Mouse (Mus musculus) CH12.LX (cell line): ENCODE data around the gene Hsh2d. TPM values are rescaled to one million over a fixed set of nuclear protein-coding genes. Genes with fewer than 3 reads are reported as not detected.

ENCODE experiments used
- DNase-seq: peaks from one replicate; pipeline ENCODE4 v3.0.0-alpha.2; 2013; ENCODE audit errors: extremely low read depth
- H3K27ac ChIP-seq: 2 replicates; pipeline ENCODE4 v1.5.1; 2012; ENCODE audit warnings: low read depth, mild to moderate bottlenecking, control low read depth, moderate library complexity; ENCODE audit not compliant: insufficient read depth
- H3K27me3 ChIP-seq: replicated peaks from 2 replicates; pipeline ENCODE3; 2012; ENCODE audit warnings: inconsistent platforms
- H3K36me3 ChIP-seq, 2 experiments: replicated peaks in 1 of 2; 2 replicates each; pipeline versions ENCODE3 to v1.6.1; 2012; ENCODE audit warnings: inconsistent platforms in 1 of 2, low read length in 1 of 2, mild to moderate bottlenecking in 1 of 2, mixed read lengths in 1 of 2, moderate library complexity in 1 of 2; ENCODE audit not compliant: control insufficient read depth in 1 of 2, insufficient read depth in 1 of 2
- H3K4me1 ChIP-seq, 2 experiments: 2 replicates each; pipeline ENCODE4 v1.6.1; 2012; ENCODE audit warnings: inconsistent platforms in 1 of 2, moderate library complexity in 1 of 2; ENCODE audit not compliant: insufficient read depth in 2 of 2, control insufficient read depth in 1 of 2
- H3K4me2 ChIP-seq: 2 replicates; pipeline ENCODE4 v1.6.1; 2012; ENCODE audit warnings: low read depth, mild to moderate bottlenecking, control low read depth; ENCODE audit not compliant: poor library complexity, insufficient read depth, severe bottlenecking
- H3K4me3 ChIP-seq, 3 experiments: fragments of 150-350 bp in 1 of 3; sonication (generic) in 1 of 3; replicated peaks in 1 of 3; 2 replicates each; pipeline versions ENCODE3 to v1.5.1; 2011 to 2012; ENCODE audit warnings: low read depth in 2 of 3, low read length in 2 of 3, mild to moderate bottlenecking in 2 of 3, moderate library complexity in 2 of 3, control low read depth in 1 of 3, improper control_type of control experiment in 1 of 3, inconsistent platforms in 1 of 3, mixed read lengths in 1 of 3; ENCODE audit not compliant: poor library complexity in 1 of 3
- H3K79me2 ChIP-seq: replicated peaks from 2 replicates; pipeline ENCODE4 v1.6.1; 2012; ENCODE audit warnings: mild to moderate bottlenecking, moderate library complexity; ENCODE audit not compliant: control insufficient read depth, poor library complexity, insufficient read depth, severe bottlenecking; ENCODE audit errors: extremely low read depth
- H3K9ac ChIP-seq: 2 replicates; pipeline ENCODE4 v1.6.1; 2012; ENCODE audit warnings: low read depth, mild to moderate bottlenecking, control low read depth, moderate library complexity; ENCODE audit not compliant: insufficient read depth
- H3K9me3 ChIP-seq: replicated peaks from 2 replicates; pipeline ENCODE3; 2012; ENCODE audit warnings: low read length, inconsistent platforms, mixed read lengths
- BHLHE40 ChIP-seq: IDR thresholded peaks from 2 replicates; pipeline ENCODE4 v1.6.1; 2011; ENCODE audit warnings: mild to moderate bottlenecking, low read depth, low read length, improper control_type of control experiment
- CHD1 ChIP-seq: IDR thresholded peaks from 2 replicates; pipeline ENCODE4 v1.6.1; 2012; ENCODE audit warnings: low read depth, low read length, improper control_type of control experiment, inconsistent platforms
- CHD2 ChIP-seq: IDR thresholded peaks from 2 replicates; pipeline ENCODE4 v1.6.1; 2011; ENCODE audit warnings: low read length, improper control_type of control experiment
- ELF1 ChIP-seq: IDR thresholded peaks from 2 replicates; pipeline ENCODE4 v1.6.1; 2014; ENCODE audit warnings: low read depth, mild to moderate bottlenecking, inconsistent platforms, low read length, improper control_type of control experiment
- HCFC1 ChIP-seq: IDR thresholded peaks from 2 replicates; pipeline ENCODE4 v1.6.1; 2012; ENCODE audit warnings: low read depth, mild to moderate bottlenecking, inconsistent platforms, low read length, improper control_type of control experiment
- MAX ChIP-seq: IDR thresholded peaks from 2 replicates; pipeline ENCODE4 v1.6.1; 2011; ENCODE audit warnings: low read length, improper control_type of control experiment
- MAZ ChIP-seq: IDR thresholded peaks from 2 replicates; pipeline ENCODE4 v1.6.1; 2012; ENCODE audit warnings: low read depth, mild to moderate bottlenecking, inconsistent platforms, low read length, improper control_type of control experiment, moderate library complexity
- MXI1 ChIP-seq: IDR thresholded peaks from 2 replicates; pipeline ENCODE4 v1.6.1; 2011; ENCODE audit warnings: mild to moderate bottlenecking, low read depth, low read length, improper control_type of control experiment
- MYC ChIP-seq: IDR thresholded peaks from 2 replicates; pipeline ENCODE4 v1.6.1; 2011; ENCODE audit warnings: low read depth, mild to moderate bottlenecking, improper control_type of control experiment, low read length
- NRF1 ChIP-seq: IDR thresholded peaks from 2 replicates; pipeline ENCODE4 v1.6.1; 2014; ENCODE audit warnings: low read depth, mild to moderate bottlenecking, inconsistent platforms, low read length, improper control_type of control experiment, moderate library complexity
- PAX5 ChIP-seq: IDR thresholded peaks from 2 replicates; pipeline ENCODE4 v1.6.1; 2012; ENCODE audit warnings: low read length, inconsistent platforms, mixed read lengths
- RAD21 ChIP-seq: IDR thresholded peaks from 2 replicates; pipeline ENCODE4 v1.6.1; 2011; ENCODE audit warnings: low read depth, mild to moderate bottlenecking, low read length, improper control_type of control experiment, moderate library complexity
- RCOR1 ChIP-seq: conservative IDR thresholded peaks from 2 replicates; pipeline ENCODE4 v1.6.1; 2012; ENCODE audit warnings: low read depth, mild to moderate bottlenecking, inconsistent platforms, low read length, improper control_type of control experiment
- SMC3 ChIP-seq: IDR thresholded peaks from 2 replicates; pipeline ENCODE4 v1.6.1; 2011; ENCODE audit warnings: low read depth, low read length, improper control_type of control experiment
- TCF12 ChIP-seq: IDR thresholded peaks from 2 replicates; pipeline ENCODE4 v1.6.1; 2014; ENCODE audit warnings: low read depth, mild to moderate bottlenecking, inconsistent platforms, low read length, improper control_type of control experiment
- UBTF ChIP-seq: IDR thresholded peaks from 2 replicates; pipeline ENCODE4 v1.6.1; 2012; ENCODE audit warnings: low read depth, mild to moderate bottlenecking, inconsistent platforms, low read length, improper control_type of control experiment, moderate library complexity
- USF1 ChIP-seq: IDR thresholded peaks from 2 replicates; pipeline ENCODE4 v1.6.1; 2014; ENCODE audit warnings: low read depth, mild to moderate bottlenecking, inconsistent platforms, low read length, improper control_type of control experiment
- ZC3H11A ChIP-seq: IDR thresholded peaks from 2 replicates; pipeline ENCODE4 v1.6.1; 2012; ENCODE audit warnings: low read depth, mild to moderate bottlenecking, inconsistent platforms, low read length, improper control_type of control experiment
- ZKSCAN1 ChIP-seq: IDR thresholded peaks from 2 replicates; pipeline ENCODE4 v1.6.1; 2012; ENCODE audit warnings: low read depth, inconsistent platforms, low read length, improper control_type of control experiment, borderline replicate concordance
- ZMIZ1 ChIP-seq: IDR thresholded peaks from 2 replicates; pipeline ENCODE4 v1.6.1; 2012; ENCODE audit warnings: low read depth, mild to moderate bottlenecking, inconsistent platforms, low read length, improper control_type of control experiment
- dilution Hi-C: fragments of 300-500 bp; cut with MboI; formaldehyde crosslinking; loops from 2 replicates; pipeline ENCODE4 v1.14.3; 2020; ENCODE audit warnings: low sequenced_read_pairs; ENCODE audit not compliant: extremely low pct_unique_long_range_greater_than_20kb, extremely low pct_ligation_motif_present
- in situ Hi-C: fragments of 300-500 bp; cut with MboI; formaldehyde crosslinking; loops from 3 replicates; pipeline ENCODE4 v1.14.3; 2019; ENCODE audit warnings: low sequenced_read_pairs, low pct_ligation_motif_present, low pct_unique_long_range_greater_than_20kb, mixed read lengths
- polyA plus RNA-seq: library from polyadenylated mRNA; unstranded; fragments of >175 nt; gene quantifications from 2 replicates; pipeline ENCODE4 v1.2.1, GENCODE M21; 2012; ENCODE audit warnings: low read depth; ENCODE audit not compliant: insufficient read length
- total RNA-seq, 2 experiments: library from RNA; depleted of rRNA; stranded (reverse); fragments of 300-350 nt in 1 of 2; fragments of >200 nt in 1 of 2; gene quantifications; 2 replicates each; pipeline ENCODE4 v1.2.3; 2012 to 2014

The Hsh2d gene
- total and polyA plus RNA-seq, 3 experiments = 17.9 to 25.1 (median 24.1) TPM

GRCm38 (mm10) chr8:72158096-72158495 is 31.3 kb upstream of the Hsh2d start:
- no peak for DNase-seq
- dilution Hi-C loops = no loop called here
- H3K27ac ChIP-seq = no peak overlapping the region
- TF ChIP-seq USF1 = no peak
- no peak for TF ChIP-seq RAD21
- no peak for TF ChIP-seq SMC3
- TF ChIP-seq NRF1 = no peak
- no peak for TF ChIP-seq MAX
- TF ChIP-seq TCF12 = no peak
- TF ChIP-seq BHLHE40 = no peak
- H3K9me3 ChIP-seq = no peaks in the 10 kb centered on the region
- in situ Hi-C loops = no loop called here
- no peak overlapping the region for H3K4me2 ChIP-seq
- H3K9ac ChIP-seq = no peak overlapping the region
- H3K27me3 ChIP-seq = no peaks in the 10 kb centered on the region
- peaks cover 4 to 48% of the 10 kb centered on the region in 2 experiments for H3K36me3 ChIP-seq
- H3K79me2 ChIP-seq = peaks cover 53% of the 10 kb centered on the region
- H3K4me1 ChIP-seq = peaks cover 14 to 42% of the 10 kb centered on the region in 2 experiments
- no peak overlapping the region for H3K4me3 ChIP-seq

GRCm38 (mm10) chr8:72158726-72159125 is 30.7 kb upstream of the Hsh2d start:
- no peak for TF ChIP-seq ELF1
- TF ChIP-seq CHD1 = no peak
- TF ChIP-seq ZMIZ1 = no peak
- no peak for TF ChIP-seq CHD2
- no peak for TF ChIP-seq RCOR1
- no peak for TF ChIP-seq ZC3H11A
- TF ChIP-seq MAZ = no peak
- TF ChIP-seq PAX5 = no peak
- TF ChIP-seq MYC = no peak
- TF ChIP-seq HCFC1 = no peak
- TF ChIP-seq ZKSCAN1 = no peak
- TF ChIP-seq MXI1 = no peak
- TF ChIP-seq UBTF = no peak
- no peak for TF ChIP-seq NRF1
- Histone ChIP-seq H3K9ac (peak overlapping the region; percentile 18; the same call in 1 of the 2 replicates), H3K27me3 (no peaks in the 10 kb centered on the region), H3K4me1 (peaks cover 14 to 47% of the 10 kb centered on the region in 2 experiments), H3K36me3 (peaks cover 4 to 48% of the 10 kb centered on the region in 2 experiments), H3K4me2 (no peak overlapping the region; the same call in 1 of the 2 replicates), H3K79me2 (peaks cover 57% of the 10 kb centered on the region), H3K27ac (no peak overlapping the region), H3K4me3 (no peak overlapping the region), H3K9me3 (no peaks in the 10 kb centered on the region)
- DNase-seq = no peak
- in situ Hi-C loops = no loop called here
- dilution Hi-C loops = no loop called here
